Mouse (Mus musculus) stomach, embryonic 14.5 days (tissue): Measurements from ENCODE around the gene Ubxn10. TPM values are rescaled to one million over a fixed set of nuclear protein-coding genes. Genes with fewer than 3 reads are reported as not detected.
A peak's percentile ranks its signal among the peaks of the same experiment; 100 is the strongest.

Experiments used
- ATAC-seq: fragments of 200-750 bp; cut with Nextera tagmentation; 2 replicates; pipeline ENCODE4 v1.8.0; 2017; ENCODE audit warnings: low read depth, moderate TSS enrichment; ENCODE audit not compliant: insufficient number of reproducible peaks, insufficient read depth, low FRiP score
- H3K27ac ChIP-seq: fragments of 300-500 bp; sonication (generic); 2 replicates; pipeline ENCODE4 v1.5.1; 2014; ENCODE audit warnings: mild to moderate bottlenecking, low read length, moderate library complexity, mixed read lengths
- H3K27me3 ChIP-seq: fragments of 300-500 bp; sonication (generic); 2 replicates; pipeline ENCODE4 v1.6.1; 2014; ENCODE audit warnings: low read length, control low read depth, mixed read lengths; ENCODE audit not compliant: control insufficient read depth, insufficient read depth
- H3K36me3 ChIP-seq: fragments of 300-500 bp; sonication (generic); 2 replicates; pipeline ENCODE4 v1.6.1; 2014; ENCODE audit warnings: mild to moderate bottlenecking, control low read depth, low read length, moderate library complexity, mixed read lengths; ENCODE audit not compliant: control insufficient read depth, insufficient read depth
- H3K4me1 ChIP-seq: fragments of 300-500 bp; sonication (generic); 2 replicates; pipeline ENCODE4 v1.6.1; 2014; ENCODE audit warnings: low read length, control low read depth, mixed read lengths; ENCODE audit not compliant: control insufficient read depth, insufficient read depth
- H3K4me2 ChIP-seq: fragments of 300-500 bp; sonication (generic); replicated peaks from 2 replicates; pipeline ENCODE4 v1.6.1; 2014; ENCODE audit warnings: low read depth, low read length, control low read depth
- H3K4me3 ChIP-seq: fragments of 300-500 bp; sonication (generic); 2 replicates; pipeline ENCODE4 v1.5.1; 2014; ENCODE audit warnings: low read depth, low read length, control low read depth
- H3K9ac ChIP-seq: fragments of 300-500 bp; sonication (generic); replicated peaks from 2 replicates; pipeline ENCODE4 v1.6.1; 2014; ENCODE audit warnings: low read depth, mild to moderate bottlenecking, control low read depth, low read length, moderate library complexity, mixed read lengths
- H3K9me3 ChIP-seq: fragments of 300-500 bp; sonication (generic); 2 replicates; pipeline ENCODE4 v1.6.1; 2016; ENCODE audit warnings: low read depth, low read length, control low read depth; ENCODE audit not compliant: control insufficient read depth
- WGBS: fragments of 180-500 bp; shearing (Covaris S2); extraction: QIAGEN DNeasy Blood & Tissue Kit; methylation state at CpG from one replicate; pipeline ENCODE4 v1.1.7; 2014; 5-methylcytosine and 5-hydroxymethylcytosine counted together
- polyA plus RNA-seq: library from polyadenylated mRNA; unstranded; fragments of >200 nt; fragmentation: Nextera tagmentation; extraction: Ambion mirVana; gene quantifications from 2 replicates; pipeline ENCODE4 v1.2.1, GENCODE M21; 2014

Ubxn10 gene
- polyA plus RNA-seq, 1 experiment from 2014 or later, result 0.97 TPM

DNA sequence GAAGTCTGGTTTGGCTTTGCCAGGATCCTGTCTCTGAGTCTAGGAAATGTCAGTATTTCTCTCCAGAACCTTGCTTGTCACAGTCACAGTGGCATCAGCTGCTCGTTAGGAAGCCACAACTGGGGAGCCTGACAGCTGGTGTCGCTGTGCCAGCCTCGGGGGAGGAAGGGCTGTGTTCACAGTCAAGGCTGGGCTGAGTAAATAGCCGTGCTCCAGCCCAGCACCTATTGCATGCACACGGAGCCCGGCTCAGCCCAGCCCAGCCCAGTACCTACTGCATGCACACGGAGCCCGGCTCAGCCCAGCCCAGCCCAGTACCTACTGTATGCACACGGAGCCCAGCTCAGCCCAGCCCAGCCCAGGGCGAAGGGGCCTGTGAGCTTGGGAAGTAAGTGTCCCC lies 10.9 kb upstream of the Ubxn10 start:
- Histone ChIP-seq H3K4me1 (no peaks in the 10 kb centered on the region), H3K4me3 (no peak overlapping the region), H3K27me3 (no peaks in the 10 kb centered on the region), H3K36me3 (no peaks in the 10 kb centered on the region), H3K9me3 (no peaks in the 10 kb centered on the region), H3K4me2 (no peak overlapping the region), H3K9ac (no peak overlapping the region), H3K27ac (no peak overlapping the region)
- 58% methylated on average over 10 of the region's 10 CpGs for WGBS
- peak; percentile 54; the same call in 1 of the 2 replicates for ATAC-seq

DNA sequence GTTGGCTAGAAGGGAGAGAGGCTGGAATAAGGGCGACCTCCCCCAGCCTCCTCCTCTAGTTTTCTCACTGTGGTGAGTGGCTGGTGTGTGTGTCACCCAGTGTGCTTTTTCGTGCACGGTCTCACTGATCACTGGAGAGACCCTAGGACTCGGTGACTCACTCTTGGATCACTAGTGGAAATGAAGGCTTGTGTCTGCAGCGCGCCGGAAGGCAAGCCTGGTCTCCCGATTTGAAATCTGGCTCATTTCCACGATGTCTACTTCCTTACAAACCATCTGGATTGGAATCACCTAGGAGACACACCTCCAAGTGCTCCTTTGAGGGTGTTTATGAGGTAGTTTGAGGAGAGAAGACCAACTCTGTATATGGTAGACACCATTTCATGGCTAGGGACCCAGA lies 9.9 kb upstream of the Ubxn10 start:
- 89% methylated on average over 9 of the region's 9 CpGs for WGBS
- Histone ChIP-seq H3K4me3 (no peak overlapping the region), H3K27me3 (no peaks in the 10 kb centered on the region), H3K9ac (no peak overlapping the region), H3K36me3 (no peaks in the 10 kb centered on the region), H3K4me2 (no peak overlapping the region), H3K9me3 (no peaks in the 10 kb centered on the region), H3K27ac (no peak overlapping the region), H3K4me1 (no peaks in the 10 kb centered on the region)
- no peak for ATAC-seq

DNA sequence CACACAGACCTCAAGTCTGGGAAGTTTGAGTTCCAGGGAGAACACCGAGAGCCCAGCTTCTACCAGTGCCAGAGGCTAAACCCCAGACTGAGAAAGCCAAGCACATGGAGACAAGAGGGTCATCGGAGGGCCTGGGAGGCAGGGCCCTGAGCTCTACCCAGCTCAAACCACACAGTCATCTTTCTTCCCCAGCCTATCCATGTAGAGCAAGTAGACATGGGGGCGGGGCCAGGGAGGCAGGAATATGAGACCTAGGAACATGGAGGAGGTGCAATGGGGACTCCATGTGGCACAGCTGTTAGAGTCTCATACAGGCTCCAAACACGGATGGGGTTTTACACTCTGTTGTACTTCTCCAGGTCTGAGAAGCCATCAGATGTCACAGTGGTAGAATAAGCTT lies 8.9 kb upstream of the Ubxn10 start:
- 47% methylated on average over 4 of the region's 4 CpGs for WGBS
- no peaks in the 10 kb centered on the region for H3K4me1 ChIP-seq
- no peak overlapping the region for H3K4me3 ChIP-seq
- no peak overlapping the region for H3K27ac ChIP-seq
- ATAC-seq, result 0 out of 2 replicates have a peak, but pooled peaks have one; percentile 46
- no peaks in the 10 kb centered on the region for H3K27me3 ChIP-seq
- H3K9me3 ChIP-seq, result no peaks in the 10 kb centered on the region
- H3K4me2 ChIP-seq, result no peak overlapping the region
- H3K36me3 ChIP-seq, result no peaks in the 10 kb centered on the region
- H3K9ac ChIP-seq, result no peak overlapping the region

DNA sequence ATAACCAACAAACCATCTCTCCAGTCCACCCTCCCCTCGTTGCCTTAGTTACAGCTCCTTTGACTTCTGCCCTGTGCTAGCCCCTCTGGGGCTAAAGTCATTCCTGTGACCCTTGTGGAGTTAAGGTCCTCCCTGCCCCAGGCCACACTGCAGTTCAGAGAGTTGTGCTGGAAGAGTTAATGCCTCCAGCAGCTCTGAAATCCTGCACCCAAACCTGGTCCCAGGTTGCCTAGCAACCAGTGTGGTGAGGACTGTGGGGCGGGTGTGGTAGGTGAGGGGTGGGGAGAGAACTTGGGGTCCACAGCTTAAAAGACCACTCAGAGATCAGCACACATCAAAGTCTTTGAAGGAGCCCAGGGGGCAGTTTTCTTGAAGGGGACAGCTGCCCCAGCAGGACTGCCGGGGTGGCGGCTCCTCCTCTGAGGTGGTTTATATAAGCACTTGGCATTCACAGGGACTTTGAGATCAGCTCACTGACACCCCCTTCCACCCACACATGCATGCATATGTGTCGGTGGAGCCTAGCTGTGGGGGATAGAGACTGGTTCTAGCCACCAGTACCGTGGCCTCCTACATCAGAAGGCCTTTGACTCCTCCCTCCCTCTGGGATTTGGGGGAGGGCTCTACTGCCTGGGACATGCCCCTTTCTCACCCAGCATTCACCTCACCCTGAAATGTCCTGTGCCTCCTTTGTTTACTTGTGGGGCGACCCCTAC lies 2.3 kb upstream of the Ubxn10 start:
- no peaks in the 10 kb centered on the region for H3K27me3 ChIP-seq
- H3K27ac ChIP-seq, result no peak overlapping the region
- H3K4me3 ChIP-seq, result no peak overlapping the region
- H3K9me3 ChIP-seq, result no peaks in the 10 kb centered on the region
- no peak overlapping the region for H3K9ac ChIP-seq
- H3K4me1 ChIP-seq, result peaks cover 12% of the 10 kb centered on the region; the same call in 1 of the 2 replicates
- 0 out of 2 replicates have a peak, but pooled peaks have one; percentile 24 for ATAC-seq
- no peaks in the 10 kb centered on the region for H3K36me3 ChIP-seq
- WGBS, result 14% methylated on average over 7 of the region's 7 CpGs
- no peak overlapping the region for H3K4me2 ChIP-seq

DNA sequence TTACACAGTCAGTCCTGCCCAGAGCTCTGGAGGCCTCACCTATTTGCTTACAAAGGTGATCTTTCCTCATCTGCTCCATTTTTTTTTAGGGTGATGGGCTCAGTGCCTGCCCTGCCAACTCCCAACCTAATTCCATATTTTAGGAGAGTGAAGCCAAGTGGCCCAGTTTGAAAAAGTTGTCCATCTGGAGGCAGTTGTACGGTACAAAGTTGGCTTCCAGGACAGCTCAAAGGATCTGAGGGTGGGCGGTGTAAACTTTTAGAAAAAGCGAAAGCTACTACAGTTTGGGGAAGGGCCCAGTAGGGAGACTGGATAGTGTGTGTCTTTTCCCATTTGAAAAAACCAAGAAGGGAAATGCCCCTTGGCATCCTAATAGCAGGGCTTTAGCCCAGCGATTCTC lies 2.1 kb downstream of the Ubxn10 start:
- Histone ChIP-seq H3K4me1 (peaks cover 12% of the 10 kb centered on the region; the same call in 1 of the 2 replicates), H3K27me3 (no peaks in the 10 kb centered on the region), H3K36me3 (no peaks in the 10 kb centered on the region), H3K27ac (no peak overlapping the region), H3K4me3 (no peak overlapping the region), H3K9ac (no peak overlapping the region), H3K9me3 (no peaks in the 10 kb centered on the region), H3K4me2 (no peak overlapping the region)
- no peak for ATAC-seq
- WGBS, result 90% methylated on average over 4 of the region's 4 CpGs

DNA sequence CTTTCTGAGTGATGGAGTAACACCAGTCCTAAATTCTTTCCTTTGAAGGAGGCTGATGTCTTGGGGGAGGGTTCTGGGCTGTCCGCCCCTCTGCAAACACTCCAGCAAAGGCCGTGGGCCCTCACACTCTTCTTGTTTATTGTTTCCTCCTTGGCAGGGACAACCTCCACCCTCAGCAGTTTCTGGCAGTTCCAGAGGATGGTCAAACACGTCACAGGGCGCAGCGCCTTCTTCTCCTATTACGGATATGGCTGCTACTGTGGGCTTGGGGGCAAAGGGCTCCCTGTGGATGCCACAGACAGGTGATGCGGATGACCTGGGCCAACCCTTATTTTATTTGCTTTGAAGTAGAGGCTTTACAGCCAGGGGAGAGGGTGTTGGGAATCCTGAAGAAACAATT lies 2.9 kb downstream of the Ubxn10 start:
- Histone ChIP-seq H3K27me3 (no peaks in the 10 kb centered on the region), H3K4me3 (no peak overlapping the region), H3K4me2 (no peak overlapping the region), H3K4me1 (peaks cover 6% of the 10 kb centered on the region; the same call in 1 of the 2 replicates), H3K9ac (no peak overlapping the region), H3K9me3 (no peaks in the 10 kb centered on the region), H3K27ac (no peak overlapping the region), H3K36me3 (no peaks in the 10 kb centered on the region)
- 54% methylated on average over 7 of the region's 7 CpGs for WGBS
- ATAC-seq, result no peak

DNA sequence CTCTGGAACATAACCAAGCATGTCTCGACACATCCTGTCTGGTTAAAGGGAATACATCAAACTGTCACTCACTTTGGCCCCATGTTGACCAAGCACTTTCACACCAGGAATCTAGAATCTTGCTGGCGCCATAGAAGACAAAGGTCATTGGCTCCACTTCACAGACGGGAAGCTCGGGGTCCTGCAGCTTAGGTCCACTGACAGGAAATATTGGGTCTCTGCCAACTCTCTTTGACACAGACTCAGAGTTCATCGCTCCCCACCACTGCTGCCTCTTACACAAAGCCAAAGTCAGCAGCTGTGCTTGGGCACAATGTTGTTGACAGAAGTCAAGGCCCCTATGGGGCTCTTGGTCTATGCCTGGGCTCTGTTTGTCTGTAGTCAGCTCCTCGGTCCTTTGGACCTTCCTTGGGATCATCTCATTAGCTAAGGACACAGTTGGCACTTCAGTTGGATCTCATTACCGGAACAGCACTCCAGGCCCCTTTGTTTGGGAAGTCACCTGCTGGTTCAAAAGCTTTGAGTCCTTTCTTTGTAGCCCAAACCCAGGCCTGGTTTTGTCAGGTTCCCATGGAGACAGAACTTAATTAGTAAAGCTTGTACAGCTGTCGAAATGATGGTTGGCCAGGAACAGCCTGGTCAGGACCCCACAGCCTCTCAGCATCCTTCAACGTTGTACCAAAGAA lies 7.8 kb downstream of the Ubxn10 start:
- Histone ChIP-seq H3K4me2 (no peak overlapping the region), H3K9ac (no peak overlapping the region), H3K4me1 (peaks cover 14% of the 10 kb centered on the region), H3K27ac (no peak overlapping the region), H3K9me3 (no peaks in the 10 kb centered on the region), H3K4me3 (no peak overlapping the region), H3K27me3 (no peaks in the 10 kb centered on the region), H3K36me3 (no peaks in the 10 kb centered on the region)
- WGBS, result 50% methylated on average over 9 of the region's 9 CpGs
- no peak for ATAC-seq

DNA sequence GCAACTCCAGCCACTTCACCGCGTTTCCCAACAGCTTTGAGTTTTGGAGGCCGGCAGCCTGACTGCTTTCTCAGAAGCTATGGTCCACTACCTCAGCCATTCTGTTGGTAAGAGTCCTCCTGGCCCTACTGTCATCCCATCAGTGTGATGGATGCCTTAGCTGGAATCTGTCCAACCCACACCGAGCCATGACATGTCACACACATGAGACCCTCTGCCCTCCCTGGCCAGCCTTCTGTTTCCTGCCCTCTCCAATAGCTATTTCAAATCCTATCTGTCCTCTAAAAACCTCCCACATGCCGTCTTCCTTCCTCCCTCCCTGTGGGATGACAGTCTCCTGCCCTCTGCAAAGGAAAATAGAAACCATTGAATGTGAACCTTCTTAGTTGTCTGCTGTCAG lies 11.2 kb downstream of the Ubxn10 start:
- WGBS, result 62% methylated on average over 5 of the region's 5 CpGs
- Histone ChIP-seq H3K9ac (no peak overlapping the region), H3K4me1 (peaks cover 16% of the 10 kb centered on the region), H3K36me3 (no peaks in the 10 kb centered on the region), H3K4me3 (no peak overlapping the region), H3K27ac (peak overlapping the region; percentile 17; the same call in 1 of the 2 replicates), H3K9me3 (no peaks in the 10 kb centered on the region), H3K4me2 (no peak overlapping the region), H3K27me3 (no peaks in the 10 kb centered on the region)
- ATAC-seq, result no peak
